Mouse (Mus musculus): ENCODE data around the gene Cplx2. TPM values are rescaled to one million over a fixed set of nuclear protein-coding genes. Genes with fewer than 3 reads are reported as not detected.

Cplx2 gene
- total and polyA plus RNA-seq, 2 experiments from 2014 or later: 1.7 to 7.6 TPM

- DNase-seq (ENCODE audit: low spot score) (no peak), ATAC-seq (ENCODE audit: insufficient read depth, low read depth) (no peak)
- Histone ChIP-seq H3K9ac (replicated peaks; ENCODE audit: low read depth, low read length) (no peak overlapping the region), H3K27ac (ENCODE audit: low read depth) (no peak overlapping the region), H3K4me1 (ENCODE audit: control insufficient read depth, insufficient read depth) (no peaks in the 10 kb centered on the region), H3K4me2 (ENCODE audit: low read depth, low read length) (no peak overlapping the region), H3K36me3 (replicated peaks; ENCODE audit: control insufficient read depth, insufficient read depth, low read length) (no peaks in the 10 kb centered on the region), H3K9me3 (replicated peaks; ENCODE audit: control insufficient read depth, low read length) (no peaks in the 10 kb centered on the region), H3K4me3 (ENCODE audit: low read depth, low read length) (no peak overlapping the region), H3K27me3 (ENCODE audit: control insufficient read depth, insufficient read depth, low read length) (no peaks in the 10 kb centered on the region)
- 77% methylated on average over 10 of the region's 10 CpGs for WGBS
- TF ChIP-seq CTCF (IDR thresholded peaks at IDR 0.05; ENCODE audit: low read depth) (no peak), EP300 (IDR thresholded peaks at IDR 0.05; ENCODE audit: low read depth) (no peak)
Measured at GRCm38 (mm10) chr13:54349126-54349759, 21.9 kb upstream of the Cplx2 start.

GRCm38 (mm10) chr13:54357420-54357819 lies 13.7 kb upstream of the Cplx2 start:
- DNase-seq (ENCODE audit: low spot score): no peak
- H3K9ac ChIP-seq (replicated peaks; ENCODE audit: low read depth, low read length): no peak overlapping the region
- WGBS: 36% methylated on average over 4 of the region's 4 CpGs

GRCm38 (mm10) chr13:54359181-54359580 lies 12.0 kb upstream of the Cplx2 start:
- Histone ChIP-seq H3K27me3 (ENCODE audit: control insufficient read depth, insufficient read depth, low read length) (no peaks in the 10 kb centered on the region), H3K4me2 (ENCODE audit: low read depth, low read length) (no peak overlapping the region), H3K9me3 (replicated peaks; ENCODE audit: control insufficient read depth, low read length) (no peaks in the 10 kb centered on the region), H3K4me3 (ENCODE audit: low read depth, low read length) (no peak overlapping the region), H3K36me3 (replicated peaks; ENCODE audit: control insufficient read depth, insufficient read depth, low read length) (no peaks in the 10 kb centered on the region), H3K27ac (ENCODE audit: low read depth) (no peak overlapping the region), H3K9ac (replicated peaks; ENCODE audit: low read depth, low read length) (no peak overlapping the region), H3K4me1 (ENCODE audit: control insufficient read depth, insufficient read depth) (no peaks in the 10 kb centered on the region)
- 59% methylated on average over 6 of the region's 6 CpGs for WGBS
- ATAC-seq (ENCODE audit: insufficient read depth, low read depth) (no peak), DNase-seq (ENCODE audit: low spot score) (no peak)
- TF ChIP-seq CTCF (IDR thresholded peaks at IDR 0.05; ENCODE audit: low read depth) (no peak), EP300 (IDR thresholded peaks at IDR 0.05; ENCODE audit: low read depth) (no peak)

More at GRCm38 (mm10) chr13:54357420-54357819, 13.7 kb upstream of the Cplx2 start:
- no peaks in the 10 kb centered on the region for H3K36me3 ChIP-seq (replicated peaks; ENCODE audit: control insufficient read depth, insufficient read depth, low read length)
- no peaks in the 10 kb centered on the region for H3K9me3 ChIP-seq (replicated peaks; ENCODE audit: control insufficient read depth, low read length)
- H3K4me3 ChIP-seq (ENCODE audit: low read depth, low read length): no peak overlapping the region
- H3K27ac ChIP-seq (ENCODE audit: low read depth): no peak overlapping the region
- TF ChIP-seq CTCF (IDR thresholded peaks at IDR 0.05; ENCODE audit: low read depth): no peak
- TF ChIP-seq EP300 (IDR thresholded peaks at IDR 0.05; ENCODE audit: low read depth): no peak
- no peak overlapping the region for H3K4me2 ChIP-seq (ENCODE audit: low read depth, low read length)
- H3K27me3 ChIP-seq (ENCODE audit: control insufficient read depth, insufficient read depth, low read length): no peaks in the 10 kb centered on the region
- no peaks in the 10 kb centered on the region for H3K4me1 ChIP-seq (ENCODE audit: control insufficient read depth, insufficient read depth)
- ATAC-seq (ENCODE audit: insufficient read depth, low read depth): no peak

- Histone ChIP-seq H3K4me2 (ENCODE audit: low read depth, low read length) (no peak overlapping the region), H3K27me3 (ENCODE audit: control insufficient read depth, insufficient read depth, low read length) (peaks cover 9% of the 10 kb centered on the region), H3K4me3 (ENCODE audit: low read depth, low read length) (no peak overlapping the region), H3K36me3 (replicated peaks; ENCODE audit: control insufficient read depth, insufficient read depth, low read length) (no peaks in the 10 kb centered on the region), H3K27ac (ENCODE audit: low read depth) (no peak overlapping the region), H3K9ac (replicated peaks; ENCODE audit: low read depth, low read length) (no peak overlapping the region), H3K4me1 (ENCODE audit: control insufficient read depth, insufficient read depth) (no peaks in the 10 kb centered on the region), H3K9me3 (replicated peaks; ENCODE audit: control insufficient read depth, low read length) (no peaks in the 10 kb centered on the region)
- DNase-seq (ENCODE audit: low spot score): no peak
- 77% methylated on average over 7 of the region's 7 CpGs for WGBS
- no peak for TF ChIP-seq EP300 (IDR thresholded peaks at IDR 0.05; ENCODE audit: low read depth)
- ATAC-seq (ENCODE audit: insufficient read depth, low read depth): no peak
Measured at GRCm38 (mm10) chr13:54364686-54365085, 6.5 kb upstream of the Cplx2 start.

- Histone ChIP-seq H3K4me2 (ENCODE audit: low read depth, low read length) (no peak overlapping the region), H3K36me3 (replicated peaks; ENCODE audit: control insufficient read depth, insufficient read depth, low read length) (no peaks in the 10 kb centered on the region), H3K9ac (replicated peaks; ENCODE audit: low read depth, low read length) (no peak overlapping the region), H3K27me3 (ENCODE audit: control insufficient read depth, insufficient read depth, low read length) (peaks cover 40% of the 10 kb centered on the region), H3K9me3 (replicated peaks; ENCODE audit: control insufficient read depth, low read length) (no peaks in the 10 kb centered on the region), H3K4me3 (ENCODE audit: low read depth, low read length) (no peak overlapping the region), H3K27ac (ENCODE audit: low read depth) (no peak overlapping the region), H3K4me1 (ENCODE audit: control insufficient read depth, insufficient read depth) (peaks cover 3% of the 10 kb centered on the region; the same call in 1 of the 2 replicates)
- WGBS: 56% methylated on average over 6 of the region's 6 CpGs
- DNase-seq (ENCODE audit: low spot score) (no peak), ATAC-seq (ENCODE audit: insufficient read depth, low read depth) (no peak)
- no peak for TF ChIP-seq EP300 (IDR thresholded peaks at IDR 0.05; ENCODE audit: low read depth)
- TF ChIP-seq CTCF (IDR thresholded peaks at IDR 0.05; ENCODE audit: low read depth): peak; percentile 23; the same call in 1 of the 2 replicates
Measured at GRCm38 (mm10) chr13:54367758-54368157, 3.4 kb upstream of the Cplx2 start.

GRCm38 (mm10) chr13:54368181-54368580 lies 3.0 kb upstream of the Cplx2 start:
- no peaks in the 10 kb centered on the region for H3K9me3 ChIP-seq (replicated peaks; ENCODE audit: control insufficient read depth, low read length)
- DNase-seq (ENCODE audit: low spot score) (no peak), ATAC-seq (ENCODE audit: insufficient read depth, low read depth) (no peak)
- no peak overlapping the region for H3K4me3 ChIP-seq (ENCODE audit: low read depth, low read length)
- WGBS: 64% methylated on average over 9 of the region's 9 CpGs
- H3K27ac ChIP-seq (ENCODE audit: low read depth): no peak overlapping the region
- no peak overlapping the region for H3K9ac ChIP-seq (replicated peaks; ENCODE audit: low read depth, low read length)
- H3K4me2 ChIP-seq (ENCODE audit: low read depth, low read length): no peak overlapping the region
- H3K27me3 ChIP-seq (ENCODE audit: control insufficient read depth, insufficient read depth, low read length): peaks cover 40% of the 10 kb centered on the region
- no peak for TF ChIP-seq EP300 (IDR thresholded peaks at IDR 0.05; ENCODE audit: low read depth)
- TF ChIP-seq CTCF (IDR thresholded peaks at IDR 0.05; ENCODE audit: low read depth): no peak
- H3K4me1 ChIP-seq (ENCODE audit: control insufficient read depth, insufficient read depth): peaks cover 3% of the 10 kb centered on the region; the same call in 1 of the 2 replicates
- no peaks in the 10 kb centered on the region for H3K36me3 ChIP-seq (replicated peaks; ENCODE audit: control insufficient read depth, insufficient read depth, low read length)
